Mouse (Mus musculus) CH12.LX (cell line): Measurements from ENCODE around the gene Rem2.

ENCODE experiments used
- CTCF ChIP-seq, 2 experiments: IDR thresholded peaks in 1 of 2; conservative IDR thresholded peaks in 1 of 2; 2 replicates each; pipeline ENCODE4 v1.5.1; 2011 to 2012; ENCODE audit warnings: low read depth in 2 of 2, low read length in 2 of 2, improper control_type of control experiment in 1 of 2, inconsistent platforms in 1 of 2, mild to moderate bottlenecking in 1 of 2, moderate library complexity in 1 of 2
- EP300 ChIP-seq: IDR thresholded peaks from 2 replicates; pipeline ENCODE4 v1.6.1; 2011; ENCODE audit warnings: low read length, improper control_type of control experiment
- POLR2A ChIP-seq: IDR thresholded peaks from 2 replicates; pipeline ENCODE4 v1.6.1; 2011; ENCODE audit warnings: low read depth, mild to moderate bottlenecking, improper control_type of control experiment, low read length

DNA sequence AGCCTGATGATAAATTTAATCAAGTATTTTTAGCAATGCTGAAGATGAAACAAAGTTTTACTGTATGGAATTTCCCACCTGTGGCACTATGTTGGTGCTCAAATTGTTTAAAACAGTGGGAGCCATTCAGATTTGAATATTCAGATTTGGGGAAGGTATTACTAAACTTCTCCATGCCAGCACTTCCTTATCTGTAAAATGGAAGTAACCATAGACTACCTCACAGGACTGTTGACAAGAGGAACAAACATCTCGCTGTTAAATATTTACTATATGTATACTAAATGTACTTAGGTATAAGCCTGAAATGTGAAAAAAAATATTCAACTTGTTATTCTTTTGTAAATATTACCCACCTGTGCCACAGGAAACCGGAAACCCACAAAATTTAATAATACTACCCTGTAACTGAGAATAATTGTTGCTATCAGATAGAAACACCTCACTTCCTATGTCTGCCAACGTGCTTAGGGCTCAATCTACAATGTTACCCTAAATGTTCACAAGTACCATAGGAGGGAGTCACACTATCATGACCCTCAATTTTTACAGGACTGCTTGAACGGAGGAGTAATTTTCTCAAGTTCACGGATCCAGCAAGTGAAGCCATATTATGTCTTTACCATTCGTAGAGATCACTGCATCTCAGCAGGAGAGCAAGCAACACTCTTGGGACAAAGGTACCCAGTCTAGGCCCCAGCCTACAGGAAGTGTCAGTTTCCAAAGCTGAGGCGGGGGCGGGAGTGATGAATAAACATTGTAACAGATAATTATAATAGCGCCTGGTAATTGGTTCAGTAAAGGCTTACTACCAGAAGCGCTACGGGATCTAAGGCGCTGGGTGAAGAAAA is 12.6 kb upstream of the Rem2 start:
- TF ChIP-seq EP300: peak; percentile 88
- TF ChIP-seq CTCF (conservative IDR thresholded peaks at IDR 0.05 in 1 of 2, IDR thresholded peaks at IDR 0.05 in 1 of 2; ENCODE audit: low read depth in 2 of 2, low read length in 2 of 2): no peak
- no peak; the same call in 1 of the 2 replicates for TF ChIP-seq POLR2A
